Mouse (Mus musculus) bone marrow macrophage, adult 2 months (primary cell): ENCODE results near the gene Gm42906. TPM values are rescaled to one million over a fixed set of nuclear protein-coding genes. Genes with fewer than 3 reads are reported as not detected.

Experiments used
- H3K27ac ChIP-seq: 2 replicates; pipeline ENCODE4 v1.5.1; 2012; ENCODE audit warnings: low read depth, low read length; ENCODE audit not compliant: insufficient read depth
- H3K4me1 ChIP-seq: 2 replicates; pipeline ENCODE4 v1.6.1; 2012; ENCODE audit warnings: low read length; ENCODE audit not compliant: control insufficient read depth, insufficient read depth
- H3K4me3 ChIP-seq: 2 replicates; pipeline ENCODE4 v1.5.1; 2012; ENCODE audit warnings: mild to moderate bottlenecking, low read length, moderate library complexity; ENCODE audit not compliant: insufficient read depth
- CTCF ChIP-seq: IDR thresholded peaks from 2 replicates; pipeline ENCODE4 v1.5.1; 2012; ENCODE audit warnings: low read depth, mild to moderate bottlenecking, low read length, moderate library complexity
- POLR2A ChIP-seq: IDR thresholded peaks from 2 replicates; pipeline ENCODE4 v1.6.1; 2012; ENCODE audit warnings: mild to moderate bottlenecking, low read depth, low read length, borderline replicate concordance
- polyA plus RNA-seq: library from polyadenylated mRNA; stranded (reverse); fragments of >200 nt; gene quantifications from 2 replicates; pipeline ENCODE4 v1.2.4, GENCODE M21; 2012; ENCODE audit not compliant: missing spikeins, insufficient read depth, insufficient read length

The Gm42906 gene
- polyA plus RNA-seq, 1 experiment, result not detected

DNA sequence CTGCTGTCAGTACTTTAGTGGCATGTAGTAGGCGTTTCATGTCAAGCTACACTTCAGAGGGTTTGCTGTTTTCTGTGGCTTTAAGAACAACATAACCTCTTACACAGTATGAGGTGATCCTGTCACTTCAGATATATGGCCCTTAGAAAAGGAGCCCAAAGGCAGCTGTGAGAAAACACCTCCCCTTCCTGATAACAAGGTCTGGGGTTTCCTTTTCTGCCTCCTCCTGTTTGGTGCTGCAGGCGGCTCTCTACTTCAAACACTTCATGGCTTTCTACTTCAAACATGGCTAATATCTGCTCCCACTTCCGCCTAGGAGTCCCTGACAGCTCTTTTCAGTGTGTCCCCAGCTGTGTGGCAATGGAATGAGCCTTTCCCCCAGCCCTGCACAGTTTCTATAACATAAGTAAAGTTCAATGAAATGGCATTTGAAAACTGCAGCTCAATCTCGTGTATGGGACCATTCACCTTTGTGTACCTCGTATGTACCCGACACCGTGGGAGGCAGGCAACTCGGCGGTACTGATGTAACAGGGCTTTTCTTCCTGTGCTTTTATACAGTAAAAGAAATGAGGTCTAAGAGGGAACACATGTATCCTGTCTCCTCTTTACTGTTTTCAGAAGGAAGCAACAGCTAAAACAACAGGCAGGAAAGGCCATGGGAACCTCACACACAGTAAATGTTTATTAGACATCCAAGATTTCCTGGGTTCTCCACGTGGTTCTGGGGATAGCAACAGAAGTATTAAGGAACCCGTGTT is 180.7 kb downstream of the Gm42906 start:
- Histone ChIP-seq H3K4me3 (no peak overlapping the region), H3K27ac (no peak overlapping the region), H3K4me1 (peaks cover 13% of the 10 kb centered on the region)
- TF ChIP-seq CTCF (no peak), POLR2A (no peak)

DNA sequence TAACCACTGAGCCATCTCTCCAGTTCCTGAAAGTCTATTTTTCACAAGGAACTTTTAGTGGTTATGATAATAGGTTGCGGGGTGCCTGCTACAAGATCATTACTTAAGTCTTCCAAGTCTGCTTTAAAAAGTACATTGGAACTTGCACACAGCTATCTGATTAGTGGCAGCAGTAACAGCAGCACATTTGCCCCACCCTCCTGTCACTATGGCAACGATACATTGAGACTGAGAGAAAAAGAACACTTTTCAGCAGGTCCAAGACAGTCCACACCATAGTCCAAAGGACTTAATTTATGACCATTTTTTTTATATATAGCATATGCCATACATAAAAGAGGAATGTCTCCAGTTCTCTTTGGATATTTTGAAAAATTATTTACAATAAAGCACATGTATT is 181.7 kb downstream of the Gm42906 start:
- Histone ChIP-seq H3K4me3 (no peak overlapping the region), H3K4me1 (peaks cover 13% of the 10 kb centered on the region), H3K27ac (no peak overlapping the region)
- no peak for TF ChIP-seq POLR2A
- no peak for TF ChIP-seq CTCF

DNA sequence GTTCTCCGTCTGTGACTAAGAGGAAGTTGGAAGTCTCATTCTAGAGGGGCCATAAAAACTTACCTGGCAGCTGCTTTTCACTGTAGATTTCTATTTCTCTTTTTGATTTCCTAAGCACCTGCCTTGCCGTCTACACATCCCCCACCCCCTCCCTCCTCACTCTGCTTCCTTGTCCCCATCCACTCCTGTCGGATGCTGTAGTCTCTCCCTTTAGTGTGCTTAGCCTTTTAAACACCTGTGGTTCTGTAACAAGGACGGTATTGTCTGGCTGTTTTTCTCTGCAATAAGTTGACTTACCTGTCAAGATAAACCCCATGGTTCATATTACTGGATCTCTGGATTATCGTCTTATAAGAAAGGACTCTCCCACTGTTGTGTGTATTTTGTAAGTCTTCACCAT is 182.4 kb downstream of the Gm42906 start:
- Histone ChIP-seq H3K27ac (no peak overlapping the region), H3K4me3 (no peak overlapping the region), H3K4me1 (peaks cover 13% of the 10 kb centered on the region)
- no peak for TF ChIP-seq POLR2A
- no peak for TF ChIP-seq CTCF

DNA sequence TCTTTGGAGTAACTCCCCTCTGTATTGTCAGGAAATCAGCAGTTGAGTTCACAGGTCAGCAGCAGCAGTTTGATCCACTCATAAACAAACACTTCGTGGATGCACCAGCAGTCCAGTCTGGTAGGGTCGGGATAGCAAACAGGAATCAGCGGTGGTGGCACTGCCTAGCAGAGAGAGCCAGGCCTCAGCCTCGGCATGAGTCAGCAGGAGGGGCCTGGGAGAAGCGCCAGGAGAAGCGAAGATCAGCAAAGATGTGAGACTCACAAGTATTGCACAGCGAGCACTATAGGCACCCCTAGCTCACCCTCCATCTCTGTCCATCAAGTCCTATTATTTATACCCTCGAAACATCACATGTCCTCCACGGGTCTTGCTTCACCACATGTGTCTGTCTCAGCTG is 189.2 kb downstream of the Gm42906 start:
- H3K4me3 ChIP-seq, result no peak overlapping the region
- H3K27ac ChIP-seq, result no peak overlapping the region
- H3K4me1 ChIP-seq, result 0 out of 2 replicates have a peak, but pooled peaks cover 2% of the 10 kb centered on the region
- TF ChIP-seq CTCF (no peak), POLR2A (no peak)

DNA sequence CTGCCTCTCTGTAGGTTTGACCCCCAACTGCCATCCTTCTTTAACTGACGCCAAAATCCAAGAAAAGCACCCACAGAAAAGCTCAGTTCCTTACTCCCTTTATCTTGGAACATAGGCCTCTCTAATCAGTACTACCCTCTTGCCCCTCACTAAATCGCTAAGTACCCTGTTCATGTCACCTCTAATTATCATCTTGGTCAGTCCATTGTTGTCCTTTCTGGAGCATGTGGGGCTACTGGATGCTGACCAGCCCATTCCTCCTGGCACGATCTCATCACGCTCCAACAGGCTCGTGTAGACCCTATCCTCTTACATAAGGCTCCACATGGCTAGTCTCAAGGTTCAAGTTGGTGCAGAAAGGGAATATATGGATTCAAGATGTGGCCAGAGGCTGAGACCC is 191.6 kb downstream of the Gm42906 start:
- Histone ChIP-seq H3K27ac (no peak overlapping the region), H3K4me3 (no peak overlapping the region), H3K4me1 (0 out of 2 replicates have a peak, but pooled peaks cover 2% of the 10 kb centered on the region)
- no peak for TF ChIP-seq POLR2A
- TF ChIP-seq CTCF, result no peak

DNA sequence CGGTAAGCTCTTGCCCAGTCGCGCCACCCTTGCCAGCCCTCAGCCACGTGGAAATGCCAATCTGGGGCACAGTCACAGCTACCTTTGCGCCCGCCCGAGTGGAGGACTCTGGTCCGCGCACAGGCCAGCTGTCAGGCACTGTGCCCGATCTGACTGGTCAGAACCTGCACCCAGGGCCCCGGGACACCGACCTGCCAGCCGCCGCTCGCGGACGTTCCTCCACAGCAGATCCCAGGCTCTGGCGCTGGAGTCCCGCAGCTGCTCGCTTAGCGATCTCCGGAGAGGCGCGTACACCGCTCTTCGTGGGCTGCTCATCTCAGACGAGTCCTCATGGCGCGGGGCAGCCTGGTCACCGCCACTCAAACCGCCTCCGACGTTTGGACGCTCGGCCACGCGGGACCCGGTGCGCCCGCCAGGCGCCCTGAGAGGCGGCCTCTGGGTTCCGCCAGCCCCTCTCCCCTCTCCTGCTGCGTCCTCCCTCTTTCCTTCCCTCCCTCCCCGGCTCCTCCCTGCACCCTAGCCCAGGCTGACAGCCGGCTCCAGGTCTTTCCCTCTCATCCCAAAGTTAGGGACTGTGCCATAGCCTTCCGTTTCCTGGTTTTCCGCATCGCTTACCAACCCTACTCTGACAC is 194.4 kb downstream of the Gm42906 start, which contains the start of gene Stard13:
TSS of gene Stard13 (minus strand) at position 437 of the 632 bp plus-strand sequence.
- Histone ChIP-seq H3K4me1 (peaks cover 3% of the 10 kb centered on the region; the same call in 1 of the 2 replicates), H3K27ac (no peak within 1 kb of the TSS), H3K4me3 (peak within 1 kb of the TSS; percentile 64)
- TF ChIP-seq CTCF, result no peak
- TF ChIP-seq POLR2A, result no peak

DNA sequence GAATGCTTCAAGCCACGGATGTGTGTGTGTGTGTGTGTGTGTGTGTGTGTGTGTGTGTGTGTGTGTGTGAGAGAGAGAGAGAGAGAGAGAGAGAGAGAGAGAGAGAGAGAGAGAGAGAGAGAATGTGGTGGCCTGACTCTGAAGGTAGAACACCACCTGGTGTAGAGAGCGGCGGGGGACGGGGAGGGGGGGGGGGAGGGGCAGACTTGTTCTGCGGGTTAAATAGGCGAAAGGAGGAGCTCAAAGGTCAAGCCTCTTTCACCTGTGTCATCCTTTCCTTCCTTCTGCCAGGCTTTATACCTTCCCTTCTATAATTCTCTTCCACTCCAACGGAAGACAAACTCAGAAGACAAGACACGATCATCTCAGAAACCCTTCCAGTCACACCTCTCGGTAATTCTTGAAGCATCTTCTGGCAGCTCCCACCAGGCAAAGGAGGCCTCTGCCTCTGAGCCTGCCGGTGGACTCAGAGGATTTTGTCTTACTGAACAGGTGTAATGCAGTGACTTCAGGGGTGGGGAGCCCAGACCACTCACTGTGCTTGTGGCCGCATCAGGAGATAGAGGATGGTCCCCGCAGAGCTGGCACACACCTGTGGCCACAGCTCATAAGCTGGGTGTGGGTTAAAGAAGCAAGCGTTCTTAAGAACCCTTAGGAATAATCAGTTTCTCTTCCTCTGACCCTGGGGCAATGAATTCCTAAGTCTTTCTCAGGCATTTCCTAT is 195.2 kb downstream of the Gm42906 start:
- H3K4me1 ChIP-seq, result peaks cover 8% of the 10 kb centered on the region; the same call in 1 of the 2 replicates
- no peak overlapping the region for H3K27ac ChIP-seq
- H3K4me3 ChIP-seq, result peak overlapping the region; percentile 64
- no peak for TF ChIP-seq CTCF
- no peak for TF ChIP-seq POLR2A

DNA sequence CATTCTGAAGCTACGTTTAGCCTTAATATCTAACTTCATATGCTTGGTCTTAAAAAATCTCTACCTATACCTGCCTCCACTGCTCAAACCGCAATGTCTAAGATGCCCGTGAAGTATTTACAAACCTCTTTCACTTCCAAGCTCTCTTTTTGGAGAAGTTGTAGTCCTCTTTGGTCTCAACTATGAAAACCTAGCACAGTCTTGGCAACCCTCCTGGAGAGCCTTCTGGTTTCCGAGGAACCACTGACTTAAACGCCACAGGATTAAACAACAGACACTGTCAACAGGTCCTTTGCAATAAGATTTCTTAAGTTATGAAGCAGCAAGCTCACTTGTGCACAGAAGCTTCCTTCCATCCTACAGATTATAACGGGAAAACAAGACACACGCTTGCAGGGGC is 196.1 kb downstream of the Gm42906 start:
- Histone ChIP-seq H3K27ac (no peak overlapping the region), H3K4me1 (peaks cover 12% of the 10 kb centered on the region), H3K4me3 (no peak overlapping the region)
- no peak for TF ChIP-seq CTCF
- no peak for TF ChIP-seq POLR2A

DNA sequence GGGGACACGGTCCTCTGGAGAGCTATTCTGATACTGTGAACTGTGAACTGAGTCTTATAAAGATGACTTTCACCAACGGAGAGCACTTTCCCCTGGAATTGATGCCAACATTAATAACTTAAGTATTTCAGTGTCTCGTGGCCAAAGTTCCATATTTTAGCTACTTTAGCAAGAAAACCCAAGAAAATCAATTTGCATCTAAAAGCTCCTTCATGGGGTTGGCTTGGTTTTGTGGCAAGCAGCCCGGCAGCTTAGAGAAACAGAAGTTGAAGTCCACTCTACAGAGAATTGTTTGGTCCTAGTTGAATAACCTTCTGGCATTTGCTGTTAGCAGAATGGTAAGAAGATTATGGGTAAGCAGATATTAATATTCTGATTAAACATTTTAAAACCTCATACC is 196.6 kb downstream of the Gm42906 start:
- Histone ChIP-seq H3K4me3 (no peak overlapping the region), H3K27ac (no peak overlapping the region), H3K4me1 (peaks cover 12% of the 10 kb centered on the region)
- TF ChIP-seq POLR2A (no peak), CTCF (no peak)
